9 mouse cellular contexts compared by ENCODE assay signal in the genomic region with DNA sequence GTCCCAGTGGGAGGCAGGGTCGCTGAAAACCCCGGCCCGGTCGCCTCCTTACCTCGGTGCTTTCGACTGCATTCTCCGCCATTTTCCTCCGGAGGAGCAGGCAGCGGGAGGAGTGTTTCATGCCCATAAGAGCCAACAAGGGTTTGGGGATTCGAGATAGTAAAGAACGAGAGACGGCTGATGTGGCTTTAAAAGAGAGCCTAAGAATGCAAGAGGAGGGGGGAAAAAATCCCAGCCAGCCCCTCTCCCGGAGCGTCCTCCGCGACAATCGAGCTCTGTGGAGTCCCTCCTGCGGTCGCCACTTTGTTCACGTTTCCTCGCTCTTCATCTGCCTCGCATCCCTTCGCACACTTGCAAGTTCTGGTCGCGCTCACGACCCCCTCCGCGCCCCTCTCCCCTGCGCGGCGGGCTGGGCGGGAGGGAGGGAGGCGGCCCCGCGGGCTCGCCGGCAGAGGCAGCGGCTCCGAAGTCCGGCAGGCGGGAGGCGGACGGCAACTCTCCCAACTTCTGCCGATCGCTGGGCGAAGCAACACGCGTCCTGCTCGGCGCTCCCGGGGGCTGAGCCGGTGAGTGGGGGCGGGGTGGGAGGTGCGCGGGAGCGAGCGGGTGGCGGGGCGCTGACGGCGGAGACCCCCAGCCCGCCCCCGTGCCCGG. TPM values are rescaled to one million over a fixed set of nuclear protein-coding genes. Genes with fewer than 3 reads are reported as not detected.
A peak's percentile ranks its signal among the peaks of the same experiment; 100 is the strongest.
DNase-seq lines count a peak whose midpoint lies in the region; ATAC-seq and TF ChIP-seq lines count a peak whose summit lies in the region.
"Had no signal": no experiment of that assay in that cellular context is flagged by ENCODE, and none has a peak within 500 bp of the region (broad histone marks: within the 10 kb centered on the region; RNA-seq: fewer than 3 reads in every experiment).

No protein-coding gene starts in this region.

- ATAC-seq in kidney, embryonic 15.5 days (replicated peaks; ENCODE audit: low FRiP score): no peak
- no peak for ATAC-seq in stomach, embryonic 15.5 days (ENCODE audit: insufficient read depth, low FRiP score, low read depth)

- H3K27ac ChIP-seq in kidney, embryonic 15.5 days: no peak overlapping the region
- peak overlapping the region; percentile 83 for H3K27ac ChIP-seq in forebrain, embryonic 10.5 days
- H3K27ac ChIP-seq in limb, embryonic 10.5 days: peak overlapping the region; percentile 50; the same call in 1 of the 2 replicates
- H3K27ac ChIP-seq in stomach, embryonic 15.5 days: no peak overlapping the region

- H3K36me3 ChIP-seq in kidney, embryonic 15.5 days: no peaks in the 10 kb centered on the region
- H3K36me3 ChIP-seq in forebrain, embryonic 10.5 days (replicated peaks): no peaks in the 10 kb centered on the region
- H3K36me3 ChIP-seq in limb, embryonic 10.5 days: no peaks in the 10 kb centered on the region
- H3K36me3 ChIP-seq in stomach, embryonic 15.5 days: no peaks in the 10 kb centered on the region

- peak overlapping the region; percentile 45 for H3K4me3 ChIP-seq in kidney, embryonic 15.5 days (replicated peaks)
- H3K4me3 ChIP-seq in forebrain, embryonic 10.5 days: peak overlapping the region; percentile 69
- peak overlapping the region; percentile 58 for H3K4me3 ChIP-seq in limb, embryonic 10.5 days
- H3K4me3 ChIP-seq in stomach, embryonic 15.5 days (replicated peaks): peak overlapping the region; percentile 33
- H3K4me3 ChIP-seq: myocyte had no signal

- no peak for TF ChIP-seq CTCF in brain, embryonic 14.5 days (IDR thresholded peaks at IDR 0.05; ENCODE audit: borderline replicate concordance, extremely low read depth, insufficient read depth, insufficient read length)

- TF ChIP-seq POLR2A in brain, embryonic 14.5 days (IDR thresholded peaks at IDR 0.05; ENCODE audit: borderline replicate concordance, extremely low read depth, insufficient read depth, insufficient read length, poor library complexity, severe bottlenecking): no peak

- under 1% methylated on average over 62 of the region's 64 CpGs for WGBS in kidney, embryonic 15.5 days
- WGBS in forebrain, embryonic 10.5 days: under 1% methylated on average over 62 of the region's 64 CpGs
- whole genome bisulfite sequencing in limb, embryonic 10.5 days: under 1% methylated on average over 59 of the region's 64 CpGs
- WGBS in stomach, embryonic 15.5 days: under 1% methylated on average over 52 of the region's 64 CpGs

- H3K4me2 ChIP-seq in kidney, embryonic 15.5 days: peak overlapping the region; percentile 89
- peak overlapping the region; percentile 56 for H3K4me2 ChIP-seq in stomach, embryonic 15.5 days

- no peak overlapping the region for H3K9ac ChIP-seq in kidney, embryonic 15.5 days
- H3K9ac ChIP-seq in stomach, embryonic 15.5 days: no peak overlapping the region

- no peaks in the 10 kb centered on the region for H3K9me3 ChIP-seq in kidney, embryonic 15.5 days (replicated peaks)
- H3K9me3 ChIP-seq in forebrain, embryonic 10.5 days: no peaks in the 10 kb centered on the region
- H3K9me3 ChIP-seq in limb, embryonic 10.5 days (replicated peaks): no peaks in the 10 kb centered on the region
- H3K9me3 ChIP-seq in stomach, embryonic 15.5 days: no peaks in the 10 kb centered on the region

- H3K27me3 ChIP-seq in kidney, embryonic 15.5 days: peaks cover 92% of the 10 kb centered on the region
- peaks cover 94% of the 10 kb centered on the region for H3K27me3 ChIP-seq in forebrain, embryonic 10.5 days (ENCODE audit: poor library complexity, severe bottlenecking)
- peaks cover 99% of the 10 kb centered on the region for H3K27me3 ChIP-seq in limb, embryonic 10.5 days (ENCODE audit: low read depth, poor library complexity, severe bottlenecking)
- peaks cover 74% of the 10 kb centered on the region for H3K27me3 ChIP-seq in stomach, embryonic 15.5 days (replicated peaks)

- peaks cover 40% of the 10 kb centered on the region for H3K4me1 ChIP-seq in kidney, embryonic 15.5 days
- H3K4me1 ChIP-seq in forebrain, embryonic 10.5 days: peaks cover 61% of the 10 kb centered on the region
- H3K4me1 ChIP-seq in limb, embryonic 10.5 days: peaks cover 38% of the 10 kb centered on the region
- H3K4me1 ChIP-seq in stomach, embryonic 15.5 days: peaks cover 15% of the 10 kb centered on the region; the same call in 1 of the 2 replicates

- DNase-seq in kidney, postnatal 36 days: no peak
- peak; percentile 64 for DNase-seq in brain, embryonic 14.5 days (ENCODE audit: low read depth)
- peak; percentile 57 for DNase-seq in forebrain, embryonic 10.5 days (ENCODE audit: extremely low spot score, low spot score)
- peak; percentile 60 for DNase-seq in limb, embryonic 10.5 days (ENCODE audit: low spot score)
- no peak for DNase-seq in c-Kit-positive CD71-positive TER-119-positive erythroid progenitor cells, embryonic 14.5 days (ENCODE audit: low spot score)
- no peak for DNase-seq in urinary bladder, adult 18-20 months (ENCODE audit: low spot score in 2 of 2)

RNA-seq across cellular contexts. Expression of a gene that starts 0.5 kb away (rescaled TPM):
- 0.05 and 0.10 TPM in 2 replicates for polyA plus RNA-seq in kidney, embryonic 15.5 days (2015; fragmentation: Nextera tagmentation; extraction: Ambion mirVana)
- polyA plus RNA-seq in brain, embryonic 14.5 days (2012; rRNA removed): 15.0 and 24.9 TPM in 2 replicates
- 5.0 and 5.2 TPM in 2 replicates for polyA plus RNA-seq in forebrain, embryonic 10.5 days (2016; fragmentation: Nextera tagmentation; extraction: Ambion mirVana)
- polyA plus RNA-seq in limb, embryonic 10.5 days (2016; fragmentation: Nextera tagmentation; extraction: Ambion mirVana): not detected in 2 replicates
- polyA plus RNA-seq in stomach, embryonic 15.5 days (2015; fragmentation: Nextera tagmentation; extraction: Ambion mirVana): 0.10 TPM in 1 of 2 replicates, not detected in the other
- polyA plus RNA-seq: myocyte had no signal

Comparison
In these comparisons a context has a peak if more than half of its experiments do, and no peak if none do; other contexts are left out.
1. H3K27ac ChIP-seq: peak in forebrain, embryonic 10.5 days (single experiment) and limb, embryonic 10.5 days (single experiment); none in kidney, embryonic 15.5 days (single experiment) and stomach, embryonic 15.5 days (single experiment).
2. DNase-seq: peak in brain, embryonic 14.5 days (single experiment), forebrain, embryonic 10.5 days (single experiment) and limb, embryonic 10.5 days (single experiment); none in kidney, postnatal 36 days (0 of 2), c-Kit-positive CD71-positive TER-119-positive erythroid progenitor cells, embryonic 14.5 days (single experiment) and urinary bladder, adult 18-20 months (0 of 2).
3. Peak in every context shown above with its lines, with median percentiles within 50 percentile points of each other: H3K4me3 ChIP-seq.